Mouse (Mus musculus) cerebellum, postnatal 4 days (tissue): ENCODE data around the gene Jarid2.
A peak's percentile ranks its signal among the peaks of the same experiment; 100 is the strongest.

Experiments
- DNase-seq, 2 experiments: peaks; one replicate each; pipeline ENCODE4 v3.0.0; 2022; ENCODE audit warnings: low spot score in 2 of 2, mixed read lengths in 1 of 2

Jarid2 gene

DNA sequence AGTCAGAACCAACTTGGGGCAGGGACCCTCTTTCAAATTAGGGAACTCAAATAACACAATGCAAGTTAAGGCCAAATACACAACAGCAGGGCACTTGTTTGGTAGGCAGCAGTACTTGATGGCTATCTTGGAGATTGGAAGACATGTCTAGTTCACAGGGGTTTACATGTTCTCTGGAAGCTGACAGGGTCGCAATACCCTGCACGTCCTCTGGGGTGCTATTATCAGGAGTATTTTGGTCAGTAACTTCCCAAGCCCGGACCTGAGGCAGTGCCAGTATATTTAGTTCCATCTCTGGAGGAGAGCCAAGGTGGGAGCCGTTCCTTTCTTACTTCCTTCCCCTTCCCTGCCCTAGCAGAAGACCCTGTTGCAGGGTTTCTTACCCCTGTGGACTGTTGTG is 186.7 kb downstream of the Jarid2 start:
- DNase-seq: no peak

- DNase-seq: no peak
Measured at GRCm38 (mm10) chr13:44917202-44917601, 187.9 kb downstream of the Jarid2 start.

DNA sequence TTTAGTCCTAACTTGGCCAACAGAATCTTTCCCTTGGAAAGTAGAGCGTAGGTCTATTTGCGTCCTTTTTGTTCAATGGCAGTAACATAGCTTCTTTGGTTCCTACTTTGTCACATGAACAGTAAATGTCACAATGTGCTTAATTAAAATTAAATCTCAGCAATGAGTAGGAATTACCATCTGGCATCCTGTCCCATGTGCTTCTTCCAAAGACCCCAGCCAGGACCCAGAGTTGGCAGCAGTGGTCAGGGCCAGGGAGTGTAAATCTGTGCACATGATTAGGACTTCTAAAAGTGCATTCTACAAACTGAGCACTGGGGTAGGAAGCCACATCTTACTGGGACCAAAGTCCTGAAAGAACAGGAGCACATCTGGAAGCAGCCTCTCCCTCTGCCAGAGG is 189.0 kb downstream of the Jarid2 start:
- DNase-seq: no peak

DNA sequence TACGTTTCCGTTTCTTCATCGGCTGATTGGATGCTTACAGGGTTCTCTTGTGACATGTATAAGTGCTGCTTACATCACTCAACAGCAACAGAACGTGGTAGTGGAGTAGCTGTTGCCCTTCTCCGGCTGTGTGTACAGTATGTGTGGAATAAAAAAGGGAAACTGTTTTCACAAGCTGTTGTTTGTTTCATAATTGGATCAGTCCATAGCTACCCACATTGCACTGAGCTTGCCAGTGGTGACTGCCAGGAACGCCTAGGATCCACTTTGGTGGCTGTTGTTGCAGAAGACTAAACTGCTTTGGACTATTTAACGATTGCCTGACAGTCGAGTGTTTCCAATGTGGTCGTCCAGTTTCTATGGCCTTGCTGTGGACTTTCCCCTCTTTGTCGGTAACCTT is 191.8 kb downstream of the Jarid2 start:
- DNase-seq: no peak

DNA sequence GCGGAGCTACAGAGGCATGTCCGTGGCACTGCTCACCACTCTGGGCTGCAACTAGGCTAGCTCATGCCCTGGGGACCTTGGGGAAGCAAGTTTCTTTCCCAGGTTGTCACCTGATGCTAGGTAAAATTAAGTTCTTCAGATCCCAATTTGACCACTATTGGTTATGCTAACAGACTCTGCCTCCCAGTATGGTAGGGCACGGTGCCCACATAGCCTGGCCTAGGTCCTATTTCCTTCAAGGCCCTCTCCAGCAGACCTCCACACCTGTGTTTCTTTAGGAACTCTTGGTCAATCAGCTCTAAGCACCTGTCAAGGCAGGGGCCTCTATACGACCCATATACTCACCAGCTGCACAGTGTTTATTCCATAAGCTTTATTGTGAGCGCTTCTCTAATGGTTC is 192.4 kb downstream of the Jarid2 start:
- DNase-seq: no peak

DNA sequence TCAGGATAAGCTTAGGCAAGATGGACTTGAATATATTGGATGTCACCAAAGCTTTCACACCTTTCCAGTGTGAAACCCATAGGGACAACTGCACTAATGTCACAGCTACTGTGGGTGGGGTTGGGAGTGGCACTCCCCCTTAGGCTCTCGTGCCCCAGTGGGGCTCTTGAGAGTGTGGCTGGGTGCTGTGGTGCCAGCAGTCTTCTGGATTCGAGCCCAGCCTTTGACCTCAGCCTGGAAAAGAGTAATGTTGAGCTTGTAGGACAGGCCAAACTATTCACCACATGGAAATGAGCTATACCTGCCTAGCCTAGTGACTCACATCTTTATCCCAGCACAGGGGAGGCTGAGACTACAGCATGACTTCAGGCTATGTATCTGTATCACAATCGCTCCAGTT is 194.8 kb downstream of the Jarid2 start:
- no peak for DNase-seq

GRCm38 (mm10) chr13:44925173-44925572 is 195.9 kb downstream of the Jarid2 start:
- no peak for DNase-seq

DNA sequence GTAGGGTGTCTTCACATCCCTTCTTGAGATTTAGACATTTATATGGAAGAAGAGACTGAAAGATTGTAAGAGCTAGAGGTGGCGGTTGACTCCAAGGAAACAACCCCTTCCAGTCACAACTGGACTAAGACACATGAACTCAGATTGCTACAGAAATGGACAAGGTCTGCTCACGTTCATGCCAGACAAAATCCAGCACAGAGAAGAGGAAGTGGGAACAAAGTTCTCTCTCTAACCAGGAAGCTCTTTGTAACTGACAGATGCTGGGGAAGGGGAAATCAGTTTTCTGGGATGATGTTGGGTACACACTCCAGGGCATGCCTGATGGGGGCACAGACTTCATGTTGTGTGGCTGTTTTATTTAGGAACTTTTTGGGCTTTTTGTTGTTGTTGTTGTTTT is 197.0 kb downstream of the Jarid2 start:
- DNase-seq: no peak

DNA sequence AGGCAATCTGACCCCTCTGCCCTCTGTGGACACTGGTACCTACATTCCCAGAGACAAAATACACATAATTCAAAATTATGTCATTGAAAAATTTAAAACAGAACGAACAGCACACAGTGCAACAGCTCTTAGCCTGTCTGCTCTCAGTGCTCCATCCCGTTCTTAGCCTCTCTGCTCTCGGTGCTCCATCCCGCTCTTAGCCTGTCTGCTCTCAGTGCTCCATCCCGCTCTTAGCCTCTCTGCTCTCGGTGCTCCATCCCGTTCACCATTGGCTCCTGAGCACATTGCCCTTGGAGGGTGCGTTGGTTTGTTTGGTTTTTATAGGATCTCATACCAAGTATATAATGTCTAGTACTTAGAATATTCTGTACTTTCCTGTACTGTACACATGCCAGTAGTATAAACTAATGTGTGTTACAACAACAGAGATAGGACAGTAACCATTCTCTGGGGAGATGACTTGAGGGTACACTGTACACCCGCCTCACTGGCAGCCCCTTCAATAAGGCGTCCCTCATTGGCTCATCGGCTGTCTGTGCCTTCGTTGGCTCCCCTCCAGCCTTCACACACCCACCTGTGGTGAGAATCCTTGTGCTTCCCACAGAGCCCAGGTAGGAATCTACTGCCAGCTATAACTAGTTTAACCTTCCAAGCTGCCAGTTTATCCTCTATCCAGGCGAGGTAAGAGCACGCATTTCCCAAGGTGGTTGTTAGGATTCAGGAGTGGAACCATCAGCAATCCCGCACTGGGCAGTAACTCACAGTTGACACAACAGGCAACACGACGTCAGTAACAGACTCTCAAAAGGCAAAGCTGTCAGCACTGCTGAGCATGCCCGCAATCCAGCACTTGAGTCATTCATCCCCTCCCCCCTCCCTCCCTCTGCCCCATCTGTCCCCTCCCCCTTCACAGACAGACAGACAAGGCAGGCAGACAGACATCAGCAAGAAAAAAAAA is 203.3 kb downstream of the Jarid2 start:
- no peak for DNase-seq

DNA sequence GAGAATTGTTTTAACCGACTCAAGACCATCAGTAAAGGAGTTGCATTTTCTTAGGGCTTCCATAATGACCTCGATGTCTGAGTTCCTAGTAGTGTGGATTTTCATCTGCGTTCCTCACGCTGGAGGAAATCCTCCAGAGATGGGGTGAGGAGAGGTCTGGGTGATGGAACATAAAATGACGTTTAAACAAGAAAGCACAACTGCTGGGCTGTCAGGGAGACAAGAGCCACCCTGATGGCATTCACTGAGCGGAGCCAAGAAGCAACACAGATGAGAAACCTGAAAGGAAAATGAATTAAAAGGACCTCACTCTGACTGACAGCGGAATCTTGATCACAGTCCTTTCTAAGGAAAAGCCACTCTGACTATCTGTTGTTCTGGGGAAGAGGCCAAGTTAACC is 204.3 kb downstream of the Jarid2 start:
- no peak for DNase-seq

GRCm38 (mm10) chr13:44937681-44938080 is 208.4 kb downstream of the Jarid2 start:
- no peak for DNase-seq

GRCm38 (mm10) chr13:44939326-44940035 is 210.2 kb downstream of the Jarid2 start:
- no peak for DNase-seq

GRCm38 (mm10) chr13:44943618-44944017 is 214.3 kb downstream of the Jarid2 start:
- no peak for DNase-seq

DNA sequence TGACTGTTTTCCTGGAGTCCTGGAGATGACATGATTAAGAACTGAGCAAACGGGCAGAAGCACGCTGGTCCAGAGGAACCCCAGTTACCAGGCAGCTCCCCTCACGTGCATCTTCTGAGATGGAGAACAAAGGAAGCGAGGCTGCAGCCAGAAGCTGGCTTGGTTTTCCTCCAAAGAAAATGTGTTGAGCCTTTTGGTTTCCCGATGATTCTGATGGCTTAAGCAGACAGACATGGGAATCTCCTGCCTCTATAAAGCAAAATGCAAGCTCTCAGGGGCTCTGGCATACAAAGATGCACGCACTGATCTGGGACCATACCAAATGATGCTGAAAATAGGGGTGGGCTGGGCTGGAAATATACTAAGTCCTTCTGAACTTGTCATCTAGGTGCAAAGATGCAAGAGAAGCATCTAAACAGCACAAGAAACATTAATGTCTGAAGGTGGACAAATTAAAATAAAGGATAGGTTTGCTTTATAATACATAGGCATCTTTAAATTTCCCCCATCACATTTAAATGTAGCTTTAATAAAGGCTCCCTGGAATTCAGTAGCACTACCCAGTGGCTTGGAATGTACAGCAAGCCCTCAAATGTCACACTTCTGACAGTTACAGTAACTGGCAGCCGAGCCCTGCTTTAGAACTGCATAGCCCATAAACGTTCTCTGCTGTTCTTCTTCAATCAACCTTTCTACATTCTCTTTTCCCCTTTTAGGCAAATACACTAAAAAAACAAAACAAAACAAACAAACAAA is 217.8 kb downstream of the Jarid2 start:
- DNase-seq: peak in 1 of 2 experiments; percentile 40

- no peak for DNase-seq
Measured at GRCm38 (mm10) chr13:44948320-44949250, 219.3 kb downstream of the Jarid2 start.

DNA sequence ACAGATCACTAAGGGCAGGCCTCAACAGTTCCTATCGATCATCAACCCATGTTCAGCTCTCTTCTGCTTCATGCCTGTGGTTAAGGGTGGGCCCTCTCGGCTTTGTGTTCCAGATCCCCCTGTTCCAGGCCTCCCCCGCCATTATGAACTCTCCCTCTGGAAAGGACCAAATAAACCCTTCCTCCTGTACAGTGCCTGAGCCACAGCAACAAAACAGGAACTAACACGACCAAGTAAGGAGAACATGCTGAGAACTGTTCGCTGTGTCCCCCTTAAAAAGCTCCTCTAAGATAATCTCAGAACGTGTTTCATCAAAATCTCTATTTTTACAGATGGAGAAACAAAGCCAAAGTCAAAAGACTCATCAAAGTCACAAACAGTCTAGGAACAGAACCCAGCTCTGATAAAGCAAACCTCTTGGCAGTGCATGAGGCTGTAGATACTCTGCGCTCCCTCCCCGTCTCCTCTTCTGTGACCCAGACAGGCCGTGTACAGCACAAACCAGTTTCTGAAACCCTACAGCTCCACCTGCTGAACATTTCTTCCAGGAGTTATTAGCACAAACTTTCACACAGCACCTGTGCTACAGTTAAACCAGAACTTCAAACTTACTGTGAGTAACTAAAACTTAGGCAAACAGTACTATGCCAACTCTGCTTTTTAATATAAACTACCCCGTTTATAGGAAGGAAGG is 223.3 kb downstream of the Jarid2 start:
- no peak for DNase-seq

DNA sequence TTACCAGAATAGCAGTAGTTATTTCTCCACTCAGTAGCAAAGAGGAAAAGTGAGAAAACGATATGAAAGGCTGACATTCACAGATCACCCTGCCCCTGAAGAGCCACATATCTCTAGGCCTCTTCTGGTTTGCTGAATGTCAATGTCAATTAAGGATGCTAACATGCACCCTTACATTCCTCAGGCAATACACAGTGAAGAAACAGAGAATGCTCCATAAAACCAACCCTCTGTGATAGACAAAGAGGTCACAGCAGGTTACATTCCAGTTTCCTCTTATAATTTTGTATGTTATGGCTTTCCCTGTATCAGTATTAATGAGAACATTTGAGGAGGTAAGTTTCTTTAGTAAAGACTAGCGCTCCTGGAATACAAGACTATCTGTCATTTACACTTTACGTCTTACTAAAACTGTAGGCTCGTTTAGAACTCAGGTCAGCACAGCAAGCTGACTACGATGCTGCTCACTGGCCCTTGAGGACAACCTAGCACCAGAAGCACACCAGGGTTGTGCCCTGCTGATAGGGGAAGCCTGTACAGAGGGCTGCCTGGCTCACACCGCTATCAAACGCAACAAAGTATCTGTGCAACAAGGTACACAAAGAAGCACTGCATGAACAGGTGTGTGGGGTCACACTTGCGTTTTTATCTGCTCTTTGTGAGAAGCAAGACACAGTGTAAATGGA is 224.4 kb downstream of the Jarid2 start:
- no peak for DNase-seq

DNA sequence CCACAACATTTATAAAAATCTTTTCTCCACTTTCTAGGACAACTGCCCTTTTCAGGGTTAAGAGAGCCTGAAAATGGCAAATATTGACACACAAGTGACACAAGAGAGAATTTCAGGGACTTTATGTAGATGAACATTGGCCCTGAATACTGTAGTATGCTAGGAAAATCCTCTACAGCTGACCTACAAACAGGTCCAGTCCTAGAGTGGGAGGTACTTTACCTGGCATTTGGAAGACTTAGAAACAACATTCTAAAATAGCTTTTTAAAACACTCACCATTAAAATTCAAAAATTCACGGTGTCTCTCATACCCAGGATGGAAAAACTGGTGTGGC is 224.9 kb downstream of the Jarid2 start:
- no peak for DNase-seq

GRCm38 (mm10) chr13:44955781-44956180 is 226.5 kb downstream of the Jarid2 start:
- DNase-seq: no peak

DNA sequence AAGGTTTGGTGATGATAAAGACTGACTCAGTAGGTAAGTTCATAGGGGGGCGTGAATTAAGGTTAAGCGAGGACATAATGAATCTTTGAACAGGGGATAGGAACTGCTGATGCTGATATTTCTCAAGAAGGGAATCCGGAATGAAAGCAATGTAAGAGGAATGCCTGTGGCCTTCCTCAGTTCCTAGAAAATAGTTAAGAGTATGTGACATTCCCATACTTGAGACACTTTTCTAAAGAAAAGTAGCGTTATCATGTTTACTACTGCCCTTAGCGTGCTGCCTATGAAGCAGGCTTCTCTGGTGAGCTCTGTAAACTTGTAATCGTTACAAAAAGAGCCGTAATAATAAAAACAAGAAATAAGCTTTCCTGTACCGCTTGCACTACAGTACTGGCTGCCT is 227.8 kb downstream of the Jarid2 start:
- no peak for DNase-seq
